Mouse (Mus musculus) c-Kit-positive CD71-negative TER-119-negative erythroid progenitor cells, embryonic 14.5 days (primary cell): ENCODE measurements around the gene Slc28a1.
"Not testable (repeated sequence)": the region's sequence is repeated elsewhere in the genome, so short reads cannot be mapped to it uniquely, and the experiment has no call there.

Experiments
- DNase-seq: peaks from one replicate; pipeline ENCODE4 v3.0.0-alpha.2; 2013; ENCODE audit warnings: low read depth

Gene Slc28a1

DNA sequence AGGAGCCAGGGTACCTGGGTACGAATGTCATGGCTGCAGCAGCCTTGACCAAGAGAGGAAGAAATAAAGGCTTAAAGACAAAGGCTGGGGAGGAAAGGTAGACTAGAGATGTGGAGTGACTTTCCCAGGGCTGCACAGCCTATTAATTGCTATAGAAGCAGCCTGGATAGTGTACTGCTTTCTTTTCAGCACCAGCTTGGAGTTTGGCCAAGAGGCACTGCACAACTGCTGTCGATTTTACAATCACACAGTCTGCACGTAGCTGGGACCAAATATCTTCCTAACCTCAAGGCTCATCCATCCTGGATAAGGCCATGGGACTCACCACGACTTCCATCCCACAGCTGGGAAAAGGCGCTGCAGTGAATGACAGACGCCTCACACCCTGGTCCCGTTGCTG, 54.8 kb downstream of the Slc28a1 start:
- no peak for DNase-seq

DNA sequence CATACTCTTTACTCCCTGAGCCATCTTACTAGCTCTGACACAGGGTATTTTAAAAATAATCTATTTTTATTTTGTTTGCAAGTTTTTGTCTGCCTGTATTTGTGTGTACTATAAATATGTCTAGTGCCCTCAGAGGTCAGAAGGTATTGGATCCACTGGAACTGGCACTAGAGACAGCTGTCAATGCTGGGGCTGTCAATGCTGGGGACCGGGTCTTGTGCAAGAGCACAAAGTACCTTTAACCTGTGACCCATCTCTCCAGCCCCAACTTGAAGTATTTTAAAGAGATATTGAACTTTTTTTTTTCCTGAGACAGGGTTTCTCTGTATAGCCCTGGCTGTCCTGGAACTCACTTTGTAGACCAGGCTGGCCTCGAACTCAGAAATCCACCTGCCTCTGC, 59.3 kb downstream of the Slc28a1 start:
- DNase-seq, result no peak

DNA sequence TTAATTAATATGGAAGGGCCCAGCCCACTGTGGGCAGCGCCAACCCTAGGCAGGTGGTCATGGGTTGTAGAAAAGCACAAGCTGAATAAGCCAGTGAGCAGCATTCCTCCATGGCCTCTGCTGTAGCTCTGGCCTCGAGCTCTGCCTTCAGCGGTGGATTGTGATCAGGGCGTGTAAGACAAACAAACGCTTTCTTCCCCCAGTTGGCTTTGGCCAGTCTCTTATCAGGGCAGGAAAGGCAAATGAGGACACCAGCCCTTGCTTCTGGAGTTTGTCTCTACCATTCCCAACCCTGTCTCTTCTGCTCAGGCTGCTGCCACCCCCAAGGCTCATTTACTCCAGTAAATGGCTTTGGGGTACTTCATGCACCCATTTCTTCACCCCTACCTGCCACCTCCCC, 60.1 kb downstream of the Slc28a1 start:
- DNase-seq, result no peak

DNA sequence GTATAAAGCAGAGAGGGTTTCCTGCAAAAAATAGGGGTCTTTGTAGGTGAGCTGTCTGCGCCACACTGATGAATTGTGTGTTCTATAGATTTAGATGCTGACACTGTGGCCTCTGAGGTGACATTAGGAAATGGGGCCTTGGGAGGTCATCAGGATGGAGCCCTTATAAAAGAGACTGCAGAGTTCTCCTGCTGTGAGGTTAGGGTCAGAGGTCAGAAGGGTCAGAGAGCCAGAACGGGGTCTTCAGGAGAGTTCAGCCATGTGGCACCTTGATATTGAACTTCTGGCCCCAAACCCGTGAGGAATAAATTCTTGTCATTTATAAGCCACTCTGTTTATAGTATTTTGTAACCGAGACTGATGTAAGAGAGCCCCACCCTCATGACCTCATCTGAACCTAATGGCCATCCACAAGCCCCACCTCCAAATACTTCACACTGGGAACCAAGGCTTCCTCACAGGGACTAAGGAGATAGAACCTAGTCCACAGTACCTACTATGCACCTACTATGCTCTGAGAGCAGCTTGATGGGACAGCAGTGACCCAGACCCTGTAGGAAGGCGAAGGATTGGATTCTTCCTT, 61.7 kb downstream of the Slc28a1 start:
- no peak for DNase-seq

DNA sequence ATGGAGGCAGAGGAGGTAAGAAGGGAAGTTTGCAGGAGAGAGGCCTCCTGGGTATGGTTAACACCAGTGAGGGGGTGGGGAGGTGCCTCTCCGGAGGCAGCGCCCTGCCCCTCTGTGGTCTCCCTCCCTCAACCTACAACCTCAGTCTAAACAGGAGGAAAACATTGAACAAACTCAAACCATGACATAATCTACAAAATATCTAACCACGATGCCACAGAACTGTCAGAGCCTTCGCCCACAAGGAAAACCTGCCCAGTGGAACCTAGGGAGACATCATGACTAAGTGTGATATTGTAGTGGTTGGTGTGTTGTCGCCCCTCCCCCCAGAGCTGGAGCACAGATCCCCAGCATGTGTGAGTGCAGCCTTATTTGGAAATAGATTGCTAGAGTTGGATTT, 64.9 kb downstream of the Slc28a1 start:
- DNase-seq, result no peak

DNA sequence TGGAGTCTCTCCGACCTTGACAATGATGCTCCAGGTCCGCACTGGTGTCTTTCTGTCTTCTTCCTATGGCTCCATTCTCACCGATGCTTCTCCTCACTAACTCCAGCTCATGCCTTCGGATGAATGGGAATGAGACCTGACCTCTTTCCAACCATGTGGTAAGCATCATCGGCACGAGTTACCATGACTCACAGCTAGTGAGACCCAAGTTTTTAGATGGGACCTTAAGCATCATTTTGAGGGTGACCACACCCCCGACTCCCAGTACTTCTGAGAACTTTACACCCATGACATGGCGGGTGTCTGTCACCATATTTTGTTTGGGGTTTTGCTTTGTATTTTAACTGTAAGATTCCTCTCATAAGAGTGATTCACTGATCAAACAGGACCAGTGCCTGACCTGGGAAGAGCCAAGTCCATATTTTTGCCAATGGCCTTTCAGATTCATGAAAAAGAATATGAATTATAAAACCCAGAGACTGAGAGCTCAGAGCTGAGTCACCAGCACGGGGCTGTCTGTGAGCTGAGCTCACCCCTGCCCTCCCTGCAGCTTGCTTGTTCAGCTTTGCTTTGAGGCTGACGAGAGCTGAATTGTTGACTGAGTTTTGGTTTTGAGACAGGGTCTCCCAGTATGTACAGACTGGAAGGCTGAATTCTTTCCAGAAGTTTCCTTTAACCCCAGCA, 68.0 kb downstream of the Slc28a1 start:
- no peak for DNase-seq

DNA sequence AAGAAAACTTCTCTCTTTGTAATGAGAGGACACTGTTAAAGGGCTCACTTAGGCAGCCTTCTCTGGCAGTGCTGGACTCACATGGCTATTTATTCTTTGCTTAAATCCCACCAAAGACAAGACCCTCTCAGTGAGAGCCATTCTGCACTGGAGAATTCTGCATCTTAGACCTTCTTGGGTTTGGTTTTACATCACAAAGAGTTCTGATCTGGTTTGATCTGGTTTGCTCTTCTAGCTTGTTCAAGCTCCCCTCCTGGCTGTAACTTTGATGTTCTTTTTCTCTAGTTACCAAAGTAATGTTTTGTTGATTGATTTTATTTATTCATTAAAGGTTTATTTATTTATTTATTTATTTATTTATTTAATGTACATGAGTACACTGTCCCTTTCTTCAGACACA, 68.6 kb downstream of the Slc28a1 start:
- DNase-seq, result no peak

DNA sequence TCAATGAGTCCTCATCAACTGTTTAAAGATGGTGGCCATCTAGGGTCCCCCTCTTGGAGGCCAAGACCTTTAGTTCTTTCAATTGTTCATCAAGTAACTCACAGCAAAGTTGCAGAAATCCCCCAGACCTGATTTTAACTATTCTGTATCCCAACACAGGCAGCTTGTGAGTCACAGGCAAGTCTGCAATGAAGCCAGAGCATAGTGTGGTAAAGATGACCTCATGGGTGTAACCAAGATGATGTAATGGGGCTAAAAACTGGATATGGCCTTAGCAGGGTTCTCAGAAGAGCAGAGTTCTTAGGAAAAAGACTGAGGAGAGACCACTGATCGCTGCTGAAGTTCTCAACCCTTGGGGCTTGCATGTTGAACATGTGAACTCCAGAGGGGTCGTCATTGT, 69.5 kb downstream of the Slc28a1 start:
- DNase-seq, result no peak

DNA sequence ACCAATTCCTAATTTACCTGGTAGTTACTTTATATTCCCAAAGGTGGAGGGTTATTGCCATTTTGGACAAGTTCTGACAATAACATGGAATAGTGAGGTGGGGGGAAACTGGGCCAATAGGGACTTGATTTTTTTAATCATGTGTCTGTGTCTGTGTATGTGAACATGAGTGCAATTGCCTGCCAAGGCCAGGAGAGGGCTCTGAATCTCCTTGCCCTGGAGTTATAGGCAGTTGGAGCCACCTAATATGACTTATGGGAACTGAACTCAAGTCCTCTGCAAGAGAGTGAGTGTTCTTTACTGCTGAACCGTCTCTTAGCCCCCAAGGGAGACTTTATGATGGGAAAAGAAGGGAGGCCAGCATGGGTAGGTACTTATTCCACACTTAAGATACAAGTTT, 70.1 kb downstream of the Slc28a1 start:
- no peak for DNase-seq

DNA sequence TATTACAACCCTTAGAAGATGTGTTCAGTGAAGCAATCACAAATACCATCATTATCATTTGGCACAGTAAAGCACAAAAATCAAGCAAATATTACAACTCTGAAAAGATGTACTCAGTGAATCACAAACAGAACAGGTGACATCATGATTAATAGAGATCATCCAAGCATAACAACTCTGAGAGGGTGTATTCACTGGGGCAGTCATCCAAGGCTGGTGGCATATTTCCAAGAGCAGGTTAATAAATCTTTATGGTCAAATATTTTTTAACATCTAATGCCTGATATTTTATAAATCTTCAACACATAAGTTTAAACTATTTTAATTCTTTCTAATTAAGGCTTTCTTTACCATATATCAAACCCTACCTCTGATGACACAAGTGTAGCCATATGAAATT, 71.4 kb downstream of the Slc28a1 start:
- not testable (repeated sequence) for DNase-seq

DNA sequence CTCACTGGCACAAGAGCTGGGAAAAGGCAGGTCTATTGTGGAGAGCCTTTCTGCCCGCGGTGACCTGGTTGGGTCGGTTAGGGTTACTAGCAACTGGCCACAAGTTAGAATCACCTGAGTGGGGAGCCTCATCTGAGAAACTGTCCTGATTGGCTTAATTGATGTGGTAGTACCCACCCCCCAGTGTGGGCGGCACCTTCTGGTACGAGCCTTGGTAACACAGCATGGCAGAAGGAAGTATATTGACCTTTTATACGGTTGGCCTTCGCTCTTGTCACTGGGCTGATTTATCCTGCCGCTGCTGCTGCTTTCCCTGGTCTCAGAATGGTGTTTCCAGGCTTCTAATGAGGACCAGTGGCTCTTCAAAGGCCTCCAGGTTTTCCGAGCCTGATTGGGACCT, 74.6 kb downstream of the Slc28a1 start:
- DNase-seq, result no peak

DNA sequence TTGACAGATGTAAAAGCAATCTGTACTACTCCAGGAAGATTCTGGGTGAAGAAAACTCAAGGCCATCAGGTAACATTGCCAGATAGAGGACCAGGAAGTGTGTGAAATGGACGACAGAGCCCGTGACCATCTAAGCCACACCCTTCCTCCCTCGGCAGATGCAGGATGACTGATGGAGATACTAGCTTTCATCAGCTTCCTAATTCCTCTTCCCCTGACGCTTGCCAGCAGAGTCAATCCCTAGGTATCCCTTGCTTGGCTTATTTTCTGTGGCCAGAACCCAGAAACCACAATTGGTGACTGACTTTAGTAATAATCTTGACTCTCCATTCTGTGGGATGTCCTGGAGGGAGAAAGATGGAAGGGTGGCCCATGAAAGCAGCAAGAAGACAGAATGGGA, 80.9 kb downstream of the Slc28a1 start:
- no peak for DNase-seq

DNA sequence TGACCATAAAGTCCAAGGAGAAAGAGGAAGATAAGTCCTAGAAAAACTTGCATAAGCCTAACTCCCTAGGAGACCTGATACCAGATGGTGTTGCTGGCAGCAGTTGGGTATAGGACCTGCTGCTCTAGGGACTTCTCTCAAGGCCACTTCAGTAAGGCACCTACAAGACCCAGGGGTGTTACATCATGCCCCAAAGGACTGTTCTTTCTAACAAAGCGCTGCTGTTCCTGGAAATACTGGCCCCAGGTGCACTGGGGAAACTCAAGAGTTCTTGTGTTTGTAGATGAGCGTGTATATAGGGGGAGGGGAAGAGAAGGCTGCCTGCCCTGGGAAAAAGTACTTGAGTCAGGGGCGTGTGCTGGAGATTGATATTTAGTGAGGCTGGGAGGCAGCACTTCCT, 82.2 kb downstream of the Slc28a1 start:
- no peak for DNase-seq

DNA sequence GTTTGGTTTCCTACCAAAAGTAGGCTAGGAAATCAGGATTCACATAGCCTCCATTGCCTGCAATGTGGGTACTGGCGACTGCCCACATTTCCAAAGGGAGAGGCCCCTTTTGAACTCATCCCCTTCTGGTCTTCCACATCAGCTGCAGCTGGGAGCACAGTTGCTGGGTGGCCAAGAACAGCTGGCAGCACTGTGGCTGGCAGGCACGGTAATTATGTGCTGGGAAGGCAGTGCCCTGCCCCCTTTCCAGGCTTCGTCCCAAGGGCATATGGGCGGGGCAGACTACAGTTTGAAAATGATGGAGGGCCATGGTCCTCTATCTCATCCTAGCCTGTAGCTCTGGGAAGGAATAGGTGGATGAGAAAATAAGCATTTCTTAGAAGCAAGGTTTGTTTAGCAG, 83.9 kb downstream of the Slc28a1 start:
- no peak for DNase-seq

DNA sequence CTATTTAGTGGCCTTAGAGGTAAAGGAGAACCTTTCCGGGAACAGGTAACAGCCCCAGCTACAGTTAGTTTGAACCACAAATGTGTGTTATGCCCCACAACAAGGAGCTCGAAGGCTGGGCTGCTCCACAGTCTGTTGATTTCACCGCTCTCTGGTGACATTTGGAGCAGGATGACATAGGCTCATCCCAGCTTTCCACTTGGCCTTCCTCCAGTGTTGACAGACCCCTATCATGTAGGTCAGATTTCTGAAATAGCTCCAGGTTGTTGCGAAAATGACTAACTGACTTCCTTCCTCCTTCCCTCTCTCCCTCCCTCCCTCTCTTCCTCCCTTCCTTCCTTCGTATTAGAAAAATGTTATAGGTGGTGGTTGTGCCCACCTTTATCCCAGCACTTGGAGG, 84.5 kb downstream of the Slc28a1 start:
- no peak for DNase-seq

DNA sequence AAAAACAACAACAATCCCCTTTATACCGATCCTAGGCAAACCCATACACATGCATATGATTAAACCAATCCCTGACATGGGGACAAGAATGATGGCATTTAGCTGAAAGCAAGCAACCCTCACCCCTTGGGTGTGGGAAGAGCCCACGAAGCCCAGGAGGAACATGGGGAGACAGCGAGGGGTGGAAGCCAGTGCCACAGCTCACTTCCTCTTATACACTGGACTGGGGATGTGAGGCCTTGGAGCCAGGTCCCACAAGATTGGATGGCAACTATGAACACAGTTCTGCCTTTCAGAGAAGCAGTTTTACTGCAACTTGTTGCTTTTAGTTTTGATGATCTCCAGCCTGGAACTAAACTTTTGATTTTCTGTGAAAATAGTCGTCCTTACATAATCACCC, 85.2 kb downstream of the Slc28a1 start:
- DNase-seq, result no peak

DNA sequence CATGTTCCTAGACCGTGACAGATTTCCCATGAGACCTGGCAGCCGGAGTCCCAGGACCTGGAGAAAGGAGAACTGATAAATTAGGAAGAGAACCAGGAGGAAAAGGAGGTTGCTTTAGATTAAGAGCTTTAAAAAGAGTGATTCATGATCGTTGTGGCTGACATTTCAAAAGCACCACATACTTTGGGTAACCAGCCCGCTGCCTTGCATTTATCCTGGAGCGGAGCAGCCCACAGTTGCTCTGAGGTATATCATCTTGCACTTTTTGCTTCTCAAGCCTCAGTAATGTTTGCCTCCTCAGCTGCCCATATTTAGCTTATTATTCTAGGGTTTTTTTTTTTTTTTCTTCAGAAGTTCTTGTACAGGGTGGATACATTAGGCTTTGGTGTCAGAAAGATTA, 87.8 kb downstream of the Slc28a1 start:
- DNase-seq, result no peak

DNA sequence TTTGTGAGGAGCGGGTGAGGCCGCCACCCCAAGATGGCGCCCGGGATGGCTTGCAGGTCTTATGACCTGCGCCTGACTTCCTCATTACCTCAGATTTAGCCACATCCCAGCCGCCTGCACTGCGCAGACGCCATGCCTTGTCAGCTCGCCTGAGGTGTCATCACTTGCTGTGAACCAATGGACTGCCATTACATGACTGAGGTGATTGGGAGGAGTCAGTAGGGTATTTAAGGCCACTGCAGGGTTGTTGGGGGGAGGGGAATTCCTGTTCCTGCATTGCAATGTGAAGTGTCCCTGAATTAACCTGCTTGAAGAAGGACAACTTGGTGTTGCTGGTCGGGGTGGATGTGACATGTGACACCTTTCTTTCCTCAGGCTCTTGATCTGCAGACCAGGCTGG, 89.0 kb downstream of the Slc28a1 start:
- not testable (repeated sequence) for DNase-seq

DNA sequence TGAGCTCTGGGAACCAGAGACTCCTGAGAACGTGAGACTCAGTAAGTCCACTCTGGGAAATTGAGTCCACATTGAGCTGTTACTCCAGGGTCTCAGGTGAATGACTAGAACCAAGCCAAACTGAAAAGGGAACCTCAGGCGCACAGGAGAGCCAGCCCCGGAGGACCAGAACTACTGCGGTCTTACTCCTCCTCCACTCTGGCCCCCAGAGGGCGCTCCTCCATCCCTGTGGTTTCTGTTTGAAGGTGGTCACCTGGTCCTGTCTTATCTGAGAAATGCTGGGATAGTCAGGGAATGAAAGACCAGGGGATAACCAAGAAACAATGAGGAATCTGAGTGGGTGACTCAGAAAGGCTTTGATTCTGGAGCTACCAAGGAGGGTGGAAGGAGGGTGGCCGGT, 94.3 kb downstream of the Slc28a1 start:
- DNase-seq, result peak; percentile 49

DNA sequence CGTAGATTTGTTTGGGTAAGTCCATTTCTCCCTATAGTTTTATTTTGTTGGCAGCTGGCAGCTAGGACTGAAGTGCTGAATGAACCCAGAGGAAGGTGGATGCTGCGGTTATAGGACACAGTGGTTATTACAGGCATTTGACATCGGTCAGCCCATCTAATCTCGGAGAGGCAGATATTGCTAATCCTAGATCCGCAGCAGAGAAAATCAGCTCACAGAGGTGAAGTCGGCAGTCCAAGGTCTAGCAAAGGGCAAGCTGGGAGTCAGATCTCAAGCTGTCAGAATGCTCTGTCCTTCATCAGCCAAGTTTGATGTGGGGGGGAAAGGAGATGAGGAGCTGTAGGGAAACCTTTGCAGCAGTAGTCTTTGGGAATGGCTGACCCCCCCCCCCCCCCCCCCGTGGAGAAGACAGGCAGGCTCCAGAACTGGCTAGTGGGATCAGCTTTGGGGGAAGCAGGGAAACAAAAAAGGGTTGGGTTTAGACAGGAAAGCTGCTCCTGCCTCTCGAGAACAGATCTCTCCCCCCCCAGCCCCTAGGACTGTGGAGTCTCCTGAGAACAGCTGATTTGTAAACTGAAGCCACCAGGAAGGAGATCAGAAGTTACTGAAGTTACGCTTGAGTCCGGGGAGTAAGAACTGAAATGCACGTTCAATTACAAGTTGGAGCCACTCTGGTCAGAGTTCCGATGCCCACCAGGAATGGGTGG, 95.5 kb downstream of the Slc28a1 start:
- no peak for DNase-seq

DNA sequence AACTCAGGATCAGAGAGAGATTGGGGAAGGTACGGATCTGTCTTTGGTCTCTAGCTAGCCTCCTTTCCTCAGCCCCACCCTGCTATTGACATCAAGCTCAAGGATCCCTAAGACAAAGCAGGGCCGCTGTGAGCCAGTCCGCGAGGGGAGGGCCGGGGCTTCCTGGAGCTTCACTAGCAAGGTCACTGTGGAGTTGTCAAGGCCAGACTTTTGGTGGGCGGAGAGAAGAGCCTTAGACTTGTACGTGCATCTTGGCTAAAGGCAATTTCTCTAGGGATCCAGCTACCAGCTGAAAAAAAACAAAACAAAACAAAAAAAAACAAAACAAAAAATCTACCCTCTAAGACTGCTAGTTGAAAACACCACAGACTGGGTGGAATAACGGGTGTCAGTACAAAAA, 97.2 kb downstream of the Slc28a1 start:
- DNase-seq, result no peak

DNA sequence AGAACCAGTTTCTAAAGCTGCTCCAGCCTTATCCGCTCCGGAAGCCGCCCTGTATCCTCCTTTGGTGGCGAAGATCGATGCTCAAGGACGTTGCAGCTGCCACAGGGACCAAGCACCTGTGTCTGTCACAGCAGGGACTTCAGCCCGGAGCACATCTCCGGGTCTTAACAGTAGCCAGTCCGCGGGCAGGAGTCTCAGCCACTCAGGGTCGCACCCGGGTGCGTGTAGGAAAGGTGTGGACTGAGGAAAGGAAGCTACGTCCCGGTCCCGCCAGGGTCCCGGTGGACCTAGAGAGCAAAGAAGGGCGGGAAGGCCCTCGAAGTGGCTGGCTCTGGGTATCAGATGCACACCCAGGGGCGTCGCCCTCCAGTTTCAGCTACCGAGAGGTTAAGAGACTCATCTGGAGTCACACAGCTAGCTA, 97.7 kb downstream of the Slc28a1 start:
- peak; percentile 41 for DNase-seq

DNA sequence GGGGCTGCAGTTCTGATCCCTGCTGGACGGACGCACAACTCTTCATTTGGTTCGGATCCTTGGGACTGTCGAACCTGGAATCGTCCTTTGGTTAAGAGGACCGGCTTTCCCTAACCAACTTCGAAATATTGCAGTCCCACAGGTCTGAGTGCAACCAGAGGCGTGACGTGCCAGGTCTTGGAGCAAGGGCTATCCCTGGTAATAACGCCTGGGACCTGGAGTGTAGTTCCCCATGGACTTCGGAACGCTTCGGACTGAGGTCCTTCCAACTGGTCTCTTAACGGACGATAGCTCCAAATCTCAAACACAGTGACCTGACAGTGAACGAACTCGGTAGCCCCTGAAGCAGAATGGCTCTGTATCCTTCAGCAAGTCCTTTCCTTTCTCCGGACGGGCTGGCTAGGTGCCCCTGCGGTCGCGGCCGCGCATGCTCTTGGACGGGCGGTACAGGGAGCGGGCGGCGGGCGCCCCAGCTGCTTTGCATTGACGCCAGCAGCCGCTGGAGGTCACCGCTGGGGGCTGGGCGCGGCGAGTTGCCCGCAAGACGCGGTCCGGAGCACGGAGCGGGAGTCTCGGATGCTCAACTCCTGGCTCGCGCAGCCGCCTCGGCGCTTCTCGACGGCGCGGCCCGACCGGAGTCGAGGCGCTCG, 98.2 kb downstream of the Slc28a1 start:
- peak; percentile 86 for DNase-seq
